Mouse (Mus musculus): ENCODE data around the gene Dnajc16.

DNA sequence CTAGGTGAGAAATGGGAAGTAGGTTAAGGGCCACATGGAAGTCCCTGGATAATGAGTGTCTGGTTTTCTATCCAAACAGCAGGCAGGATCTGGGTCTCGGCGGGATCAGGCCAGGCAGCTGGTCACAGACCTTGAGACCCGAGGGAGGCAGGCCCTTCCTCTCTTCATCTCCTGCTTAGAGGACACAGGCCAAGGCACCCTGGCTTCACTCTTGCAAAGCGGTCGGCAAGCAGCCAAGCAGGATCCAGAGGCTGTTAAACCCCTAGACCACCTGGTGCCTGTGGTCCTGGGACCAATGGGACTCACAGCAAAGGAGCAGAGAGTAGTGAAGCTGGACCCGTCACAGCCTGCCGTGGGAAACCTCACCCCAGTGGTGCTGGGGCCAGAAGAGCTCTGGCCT lies 5.6 kb upstream of the Dnajc16 start:
- TF ChIP-seq CTCF (IDR thresholded peaks at IDR 0.05; ENCODE audit: borderline replicate concordance, insufficient read depth, low read depth, low read length) (no peak), POLR2A (IDR thresholded peaks at IDR 0.05; ENCODE audit: borderline replicate concordance, insufficient read depth, low read length) (no peak)
